Mouse (Mus musculus) bone marrow, adult 2 months (tissue): ENCODE measurements around the gene Cpsf4l. TPM values are rescaled to one million over a fixed set of nuclear protein-coding genes. Genes with fewer than 3 reads are reported as not detected.

Source experiments
- H3K27ac ChIP-seq: fragments of 200-500 bp; 2 replicates; pipeline ENCODE4 v1.5.1; 2012; ENCODE audit warnings: low read depth, mild to moderate bottlenecking, control low read depth, inconsistent platforms, low read length; ENCODE audit not compliant: control insufficient read depth, poor library complexity, insufficient read depth
- H3K4me1 ChIP-seq: fragments of 200-500 bp; 2 replicates; pipeline ENCODE4 v1.6.1; 2011; ENCODE audit warnings: low read length; ENCODE audit not compliant: control insufficient read depth, insufficient read depth
- H3K4me3 ChIP-seq: fragments of 200-500 bp; replicated peaks from 2 replicates; pipeline ENCODE3; 2011; ENCODE audit warnings: mild to moderate bottlenecking, low read depth, low read length, control low read depth; ENCODE audit not compliant: control insufficient read depth
- CTCF ChIP-seq: fragments of 200-500 bp; IDR thresholded peaks from 2 replicates; pipeline ENCODE4 v1.5.1; 2011; ENCODE audit warnings: low read length, control low read depth; ENCODE audit not compliant: control insufficient read depth, insufficient read depth
- POLR2A ChIP-seq: fragments of 200-500 bp; IDR thresholded peaks from 2 replicates; pipeline ENCODE4 v1.6.1; 2011; ENCODE audit warnings: low read depth, mild to moderate bottlenecking, control low read depth, low read length, borderline replicate concordance; ENCODE audit not compliant: control insufficient read depth
- WGBS: fragments of 180-500 bp; shearing (Covaris S2); methylation state at CpG from one replicate; pipeline ENCODE4 v1.1.7; 2018; 5-methylcytosine and 5-hydroxymethylcytosine counted together
- polyA plus RNA-seq: library from polyadenylated mRNA; stranded (reverse); fragments of >200 nt; gene quantifications from 2 replicates; pipeline ENCODE4 v1.2.4, GENCODE M21; 2011; ENCODE audit warnings: low replicate concordance; ENCODE audit not compliant: missing spikeins, insufficient read depth, insufficient read length

Cpsf4l gene
- polyA plus RNA-seq, 1 experiment: not detected

DNA sequence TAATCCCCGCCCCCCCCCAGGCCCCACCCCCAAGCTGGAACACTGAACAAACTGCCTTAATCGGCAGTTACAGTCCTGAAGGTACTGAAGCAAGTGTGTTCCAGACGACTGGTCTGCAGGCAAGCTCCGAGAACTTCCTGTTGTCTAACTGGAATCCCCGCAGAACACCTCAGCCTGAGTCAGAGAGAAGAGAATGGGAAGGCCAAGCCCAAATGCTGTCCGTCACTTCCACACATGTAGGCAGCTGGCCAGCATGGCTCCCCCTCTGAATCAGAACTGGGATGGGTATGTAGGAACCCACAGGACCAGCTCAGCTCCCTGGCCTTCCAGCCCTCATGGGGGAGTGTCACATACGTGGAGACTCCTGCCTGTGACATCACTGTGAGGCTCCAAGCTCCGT is 20.1 kb upstream of the Cpsf4l start:
- Histone ChIP-seq H3K27ac (no peak overlapping the region), H3K4me1 (peaks cover 6% of the 10 kb centered on the region; the same call in 1 of the 2 replicates), H3K4me3 (no peak overlapping the region)
- 83% methylated on average over 8 of the region's 8 CpGs for WGBS
- TF ChIP-seq CTCF: no peak
- TF ChIP-seq POLR2A: no peak

DNA sequence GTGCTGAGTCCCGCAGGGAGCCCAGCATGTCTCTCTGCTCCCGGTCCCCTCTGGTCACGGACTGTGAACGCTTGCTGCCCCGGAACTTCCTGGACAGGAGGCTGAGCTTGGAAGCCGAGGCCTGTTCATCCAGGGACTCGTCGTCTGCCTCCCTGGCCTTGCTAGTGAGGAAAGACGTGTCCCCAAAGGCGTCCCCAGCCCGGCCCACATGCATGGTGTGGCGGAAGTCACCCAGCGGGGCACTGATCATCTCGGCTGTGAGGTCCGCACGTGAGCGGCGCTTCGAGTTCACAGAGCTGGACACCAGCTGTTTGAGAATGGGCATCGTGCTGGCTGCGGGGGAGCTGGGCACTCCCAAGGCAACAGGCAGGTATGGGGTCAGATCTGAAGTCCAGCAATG is 19.4 kb upstream of the Cpsf4l start:
- TF ChIP-seq CTCF (no peak), POLR2A (no peak)
- H3K4me3 ChIP-seq: no peak overlapping the region
- H3K27ac ChIP-seq: no peak overlapping the region
- peaks cover 4% of the 10 kb centered on the region; the same call in 1 of the 2 replicates for H3K4me1 ChIP-seq
- 97% methylated on average over 21 of the region's 21 CpGs for WGBS

GRCm38 (mm10) chr11:113727992-113728391 is 18.2 kb upstream of the Cpsf4l start:
- H3K27ac ChIP-seq: no peak overlapping the region
- no peak for TF ChIP-seq POLR2A
- no peak for TF ChIP-seq CTCF
- peaks cover 2% of the 10 kb centered on the region; the same call in 1 of the 2 replicates for H3K4me1 ChIP-seq
- 91% methylated on average over 6 of the region's 6 CpGs for WGBS
- no peak overlapping the region for H3K4me3 ChIP-seq

GRCm38 (mm10) chr11:113726994-113727888 is 17.4 kb upstream of the Cpsf4l start:
- TF ChIP-seq CTCF (no peak), POLR2A (no peak)
- H3K27ac ChIP-seq: no peak overlapping the region
- no peaks in the 10 kb centered on the region for H3K4me1 ChIP-seq
- H3K4me3 ChIP-seq: no peak overlapping the region
- WGBS: 90% methylated on average over 14 of the region's 14 CpGs

DNA sequence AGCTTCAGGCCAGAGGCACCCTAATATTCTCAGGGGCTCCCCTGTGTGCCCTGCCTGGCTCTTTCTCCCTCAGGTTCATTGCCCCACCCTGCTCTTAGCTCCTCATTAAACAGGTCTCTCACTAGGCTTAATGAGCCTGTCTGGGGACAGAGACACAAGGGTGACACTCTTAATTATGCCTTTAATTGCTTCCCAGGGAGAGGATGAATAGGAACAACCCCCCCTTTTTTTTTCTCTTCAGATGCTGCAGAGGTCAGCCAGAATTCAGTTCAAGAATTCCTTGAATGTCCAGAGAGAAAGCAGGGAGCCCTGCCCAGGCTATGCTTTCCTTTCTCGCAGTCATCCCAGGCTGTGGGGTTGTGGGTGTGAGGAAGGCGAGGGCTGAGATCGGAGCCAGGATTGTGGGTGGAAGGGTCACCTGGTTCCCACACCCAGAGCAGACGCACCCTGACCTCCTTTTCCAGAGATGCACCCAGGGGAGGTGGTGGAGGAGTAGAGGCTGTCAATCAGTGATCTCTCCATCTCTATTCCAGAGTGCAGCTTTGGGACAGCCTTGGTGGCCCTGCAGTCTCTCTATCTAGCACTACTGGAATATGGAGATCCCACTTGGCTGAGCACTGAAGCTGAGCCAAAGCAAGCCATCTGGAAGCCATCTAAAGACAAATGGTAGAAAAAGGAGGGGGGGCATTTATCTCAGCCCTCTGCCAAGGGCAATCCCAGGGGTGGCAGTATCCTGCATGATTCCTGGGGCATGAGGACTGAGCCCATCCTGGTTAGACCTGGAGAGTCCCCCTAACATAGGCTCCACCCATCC is 15.6 kb upstream of the Cpsf4l start:
- WGBS: 95% methylated on average over 4 of the region's 4 CpGs
- Histone ChIP-seq H3K4me3 (no peak overlapping the region), H3K27ac (no peak overlapping the region), H3K4me1 (no peaks in the 10 kb centered on the region)
- TF ChIP-seq CTCF (no peak), POLR2A (no peak)

GRCm38 (mm10) chr11:113722405-113723090 is 12.7 kb upstream of the Cpsf4l start:
- no peaks in the 10 kb centered on the region for H3K4me1 ChIP-seq
- 80% methylated on average over 14 of the region's 14 CpGs for WGBS
- H3K27ac ChIP-seq: no peak overlapping the region
- no peak overlapping the region for H3K4me3 ChIP-seq
- TF ChIP-seq CTCF: no peak
- no peak for TF ChIP-seq POLR2A

- Histone ChIP-seq H3K27ac (no peak overlapping the region), H3K4me1 (no peaks in the 10 kb centered on the region), H3K4me3 (no peak overlapping the region)
- no peak for TF ChIP-seq CTCF
- TF ChIP-seq POLR2A: no peak
- 77% methylated on average over 16 of the region's 16 CpGs for WGBS
Observed at GRCm38 (mm10) chr11:113717767-113718424, 8.1 kb upstream of the Cpsf4l start.
